Mouse (Mus musculus) kidney, adult 2 months (tissue): ENCODE results near the gene Prom1.

Experiments
- CTCF ChIP-seq: fragments of 200-500 bp; conservative IDR thresholded peaks from 2 replicates; pipeline ENCODE4 v1.5.1; 2011; ENCODE audit warnings: low read depth, mild to moderate bottlenecking, control low read depth, low read length, moderate library complexity, mixed read lengths; ENCODE audit not compliant: insufficient read depth, insufficient read length
- POLR2A ChIP-seq: fragments of 200-500 bp; IDR thresholded peaks from one replicate; pipeline ENCODE4 v1.6.1; 2011; ENCODE audit warnings: low read depth, low read length, control low read depth

- TF ChIP-seq POLR2A (no peak), CTCF (no peak)
Observed at GRCm38 (mm10) chr5:44105192-44105591, 3.4 kb upstream of the Prom1 start.
